Mouse (Mus musculus): ENCODE results near the gene Agbl4. TPM values are rescaled to one million over a fixed set of nuclear protein-coding genes. Genes with fewer than 3 reads are reported as not detected.

The Agbl4 gene
- polyA plus RNA-seq, 1 experiment from 2014 or later = not detected

GRCm38 (mm10) chr4:111483499-111483898 lies 1086.0 kb downstream of the Agbl4 start:
- 85% methylated on average over 5 of the region's 5 CpGs for WGBS (ENCODE audit: missing documents)

GRCm38 (mm10) chr4:111485189-111485588 lies 1087.7 kb downstream of the Agbl4 start:
- WGBS (ENCODE audit: missing documents) = 74% methylated on average over 5 of the region's 5 CpGs
- H3K4me3 ChIP-seq (ENCODE audit: inconsistent target) = no peak overlapping the region
- H3K36me3 ChIP-seq (ENCODE audit: inconsistent target) = no peaks in the 10 kb centered on the region
- no peaks in the 10 kb centered on the region for H3K79me2 ChIP-seq (ENCODE audit: inconsistent target)
- no peak overlapping the region for H3K27ac ChIP-seq

More at GRCm38 (mm10) chr4:111483499-111483898, 1086.0 kb downstream of the Agbl4 start:
- no peak overlapping the region for H3K4me3 ChIP-seq (ENCODE audit: inconsistent target)
- H3K27ac ChIP-seq = no peak overlapping the region
- no peaks in the 10 kb centered on the region for H3K36me3 ChIP-seq (ENCODE audit: inconsistent target)
- no peaks in the 10 kb centered on the region for H3K79me2 ChIP-seq (ENCODE audit: inconsistent target)

- Histone ChIP-seq H3K79me2 (ENCODE audit: inconsistent target) (no peaks in the 10 kb centered on the region), H3K36me3 (ENCODE audit: inconsistent target) (no peaks in the 10 kb centered on the region), H3K4me3 (ENCODE audit: inconsistent target) (no peak overlapping the region), H3K27ac (no peak overlapping the region)
- 85% methylated on average over 5 of the region's 5 CpGs for WGBS (ENCODE audit: missing documents)
Observed at GRCm38 (mm10) chr4:111486187-111486586, 1088.7 kb downstream of the Agbl4 start.

GRCm38 (mm10) chr4:111487233-111487843 lies 1089.9 kb downstream of the Agbl4 start:
- Histone ChIP-seq H3K79me2 (ENCODE audit: inconsistent target) (no peaks in the 10 kb centered on the region), H3K4me3 (ENCODE audit: inconsistent target) (no peak overlapping the region), H3K27ac (no peak overlapping the region), H3K36me3 (ENCODE audit: inconsistent target) (no peaks in the 10 kb centered on the region)
- WGBS (ENCODE audit: missing documents) = no CpG with 5 or more reads among the region's 4 CpGs

GRCm38 (mm10) chr4:111493750-111494404 lies 1096.4 kb downstream of the Agbl4 start:
- Histone ChIP-seq H3K79me2 (ENCODE audit: inconsistent target) (no peaks in the 10 kb centered on the region), H3K4me3 (ENCODE audit: inconsistent target) (no peak overlapping the region), H3K27ac (no peak overlapping the region), H3K36me3 (ENCODE audit: inconsistent target) (no peaks in the 10 kb centered on the region)
- WGBS (ENCODE audit: missing documents) = 67% methylated on average over 5 of the region's 5 CpGs

- no peaks in the 10 kb centered on the region for H3K36me3 ChIP-seq (ENCODE audit: inconsistent target)
Observed at GRCm38 (mm10) chr4:111495949-111496348, 1098.5 kb downstream of the Agbl4 start.

GRCm38 (mm10) chr4:111498751-111499150 lies 1101.3 kb downstream of the Agbl4 start:
- Histone ChIP-seq H3K4me3 (ENCODE audit: inconsistent target) (no peak overlapping the region), H3K36me3 (ENCODE audit: inconsistent target) (no peaks in the 10 kb centered on the region), H3K79me2 (ENCODE audit: inconsistent target) (no peaks in the 10 kb centered on the region), H3K27ac (no peak overlapping the region)
- WGBS (ENCODE audit: missing documents) = 68% methylated on average over 3 of the region's 3 CpGs

More at GRCm38 (mm10) chr4:111495949-111496348, 1098.5 kb downstream of the Agbl4 start:
- Histone ChIP-seq H3K79me2 (ENCODE audit: inconsistent target) (no peaks in the 10 kb centered on the region), H3K27ac (no peak overlapping the region), H3K4me3 (ENCODE audit: inconsistent target) (no peak overlapping the region)
- 6% methylated on average over 2 of the region's 2 CpGs for whole genome bisulfite sequencing (ENCODE audit: missing documents)

DNA sequence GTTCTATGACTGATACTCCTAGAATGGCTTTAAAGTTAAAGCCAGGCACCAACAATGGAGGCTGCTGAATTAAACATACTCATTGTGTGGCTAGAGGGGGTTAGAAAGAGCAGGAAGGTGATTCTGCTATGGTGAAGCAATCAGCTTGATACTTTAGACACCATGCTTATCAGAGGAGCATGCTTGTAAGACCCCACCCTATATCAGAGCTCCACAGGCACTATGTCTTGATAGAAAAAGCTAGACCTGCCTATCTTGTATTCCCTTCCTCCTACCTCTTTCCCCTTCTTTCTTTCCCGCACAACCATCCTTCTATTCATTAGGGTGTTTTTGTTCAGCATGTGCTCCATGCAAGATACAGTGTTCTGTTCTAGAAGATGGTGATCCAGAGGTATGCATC lies 1104.0 kb downstream of the Agbl4 start:
- Histone ChIP-seq H3K36me3 (ENCODE audit: inconsistent target) (no peaks in the 10 kb centered on the region), H3K79me2 (ENCODE audit: inconsistent target) (no peaks in the 10 kb centered on the region), H3K4me3 (ENCODE audit: inconsistent target) (no peak overlapping the region), H3K27ac (no peak overlapping the region)
- WGBS (ENCODE audit: missing documents) = 83% methylated on average over 1 of the region's 1 CpGs

DNA sequence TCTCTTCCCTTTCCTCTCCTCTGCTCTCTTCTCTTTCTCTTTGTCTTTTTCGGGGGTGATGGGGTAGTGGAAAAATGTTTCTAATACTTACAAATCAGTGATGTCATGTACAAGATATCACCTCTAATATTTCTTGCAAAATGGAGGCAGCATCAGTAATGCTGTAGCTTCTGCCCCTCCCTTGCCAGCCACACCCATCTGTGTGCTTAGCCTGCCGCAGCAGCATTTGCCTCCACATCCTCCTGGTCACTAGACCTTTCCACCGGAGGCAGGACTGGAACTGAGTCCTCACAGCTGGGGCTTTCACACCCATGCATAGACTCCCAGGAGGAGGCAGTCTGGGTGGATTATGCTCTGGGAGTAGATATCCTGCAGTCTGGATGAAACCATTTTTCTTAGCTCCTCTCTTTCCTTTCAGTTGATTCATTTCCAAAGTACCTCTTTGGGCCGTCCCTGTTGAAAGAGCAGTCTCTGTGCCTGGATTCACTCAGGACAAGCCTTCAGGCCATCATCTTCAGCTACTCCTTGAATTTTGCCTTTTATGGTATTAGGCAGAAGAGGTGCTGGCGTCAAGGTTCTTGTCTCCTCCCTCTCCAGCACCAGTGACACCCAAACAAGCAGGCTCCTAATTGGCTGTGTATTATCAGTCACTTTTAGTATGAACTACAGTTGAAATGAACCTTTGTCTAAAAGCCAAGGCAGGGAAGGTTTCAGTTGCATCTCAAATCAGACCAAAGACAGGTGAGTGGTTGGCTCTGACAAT lies 1105.7 kb downstream of the Agbl4 start:
- WGBS (ENCODE audit: missing documents) = 81% methylated on average over 5 of the region's 5 CpGs
- no peak overlapping the region for H3K4me3 ChIP-seq (ENCODE audit: inconsistent target)
- H3K36me3 ChIP-seq (ENCODE audit: inconsistent target) = no peaks in the 10 kb centered on the region
- no peak overlapping the region for H3K27ac ChIP-seq
- no peaks in the 10 kb centered on the region for H3K79me2 ChIP-seq (ENCODE audit: inconsistent target)

DNA sequence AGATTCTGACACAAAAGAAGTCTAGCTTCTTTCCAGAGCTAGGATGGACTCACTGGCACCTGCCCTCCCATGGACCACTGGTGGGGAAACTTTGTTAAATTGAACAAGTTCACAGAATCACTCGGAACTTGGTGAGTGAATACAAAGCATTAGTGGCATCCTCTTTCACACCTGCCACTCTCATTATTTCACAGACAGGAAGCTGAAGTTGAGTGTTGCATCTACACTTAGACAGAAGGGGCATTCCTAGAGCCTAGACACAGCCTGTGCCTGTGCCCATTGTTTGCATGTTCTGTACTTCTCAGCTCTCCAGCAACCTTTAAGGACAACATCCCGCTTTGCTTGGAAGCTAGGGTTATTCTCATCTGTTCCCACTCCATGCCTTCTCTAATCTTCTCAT lies 1107.5 kb downstream of the Agbl4 start:
- H3K27ac ChIP-seq = no peak overlapping the region
- 100% methylated on average over 2 of the region's 2 CpGs for WGBS (ENCODE audit: missing documents)

DNA sequence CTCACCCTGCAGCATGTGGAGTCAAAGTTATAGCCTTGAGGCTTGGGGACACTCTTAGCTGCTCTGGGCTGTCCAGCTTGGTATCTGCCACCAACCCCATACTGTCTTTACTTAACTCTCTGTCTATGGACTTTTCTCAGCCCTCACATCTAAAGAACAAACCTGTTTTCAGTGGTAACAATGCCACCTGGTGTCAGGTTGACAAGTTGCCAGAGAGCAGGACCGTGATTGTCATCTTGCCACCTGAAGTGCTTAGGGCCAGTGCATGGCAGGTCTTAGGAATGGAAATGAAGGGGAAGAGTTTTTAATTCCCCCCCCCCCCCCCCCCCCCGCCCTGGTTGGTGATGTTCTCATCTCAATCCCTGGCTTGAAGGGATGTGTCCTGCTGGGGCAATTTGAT lies 1112.7 kb downstream of the Agbl4 start:
- Histone ChIP-seq H3K36me3 (ENCODE audit: inconsistent target) (no peaks in the 10 kb centered on the region), H3K79me2 (ENCODE audit: inconsistent target) (no peaks in the 10 kb centered on the region), H3K27ac (no peak overlapping the region), H3K4me3 (ENCODE audit: inconsistent target) (no peak overlapping the region)
- 60% methylated on average over 1 of the region's 2 CpGs for WGBS (ENCODE audit: missing documents)

More for the DNA sequence above, 1107.5 kb downstream of the Agbl4 start:
- H3K79me2 ChIP-seq (ENCODE audit: inconsistent target) = no peaks in the 10 kb centered on the region
- no peaks in the 10 kb centered on the region for H3K36me3 ChIP-seq (ENCODE audit: inconsistent target)
- H3K4me3 ChIP-seq (ENCODE audit: inconsistent target) = no peak overlapping the region

GRCm38 (mm10) chr4:111513921-111514320 lies 1116.5 kb downstream of the Agbl4 start:
- H3K4me3 ChIP-seq (ENCODE audit: inconsistent target) = no peak overlapping the region
- H3K36me3 ChIP-seq (ENCODE audit: inconsistent target) = no peaks in the 10 kb centered on the region
- WGBS (ENCODE audit: missing documents) = 77% methylated on average over 3 of the region's 3 CpGs
- no peak overlapping the region for H3K27ac ChIP-seq
- H3K79me2 ChIP-seq (ENCODE audit: inconsistent target) = no peaks in the 10 kb centered on the region

DNA sequence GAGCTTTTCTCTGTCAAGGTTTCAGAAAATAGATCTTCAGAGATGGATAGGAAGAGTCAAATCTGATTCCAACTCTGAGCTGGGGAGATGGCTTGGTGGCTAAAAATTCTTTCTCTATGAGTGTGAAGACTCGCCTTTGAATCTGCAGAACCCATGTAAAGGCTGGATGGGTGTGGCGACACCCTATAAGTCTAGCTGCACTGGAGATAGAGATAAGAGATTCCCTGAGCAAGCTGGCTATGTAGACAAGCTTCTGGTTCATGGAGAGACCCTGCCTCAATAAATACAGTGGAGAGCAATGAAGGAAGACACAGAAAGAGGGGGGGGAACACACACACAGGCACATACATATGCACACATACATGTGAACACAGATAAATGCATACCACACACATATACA lies 1118.7 kb downstream of the Agbl4 start:
- no peaks in the 10 kb centered on the region for H3K36me3 ChIP-seq (ENCODE audit: inconsistent target)
- H3K27ac ChIP-seq = no peak overlapping the region
- H3K79me2 ChIP-seq (ENCODE audit: inconsistent target) = no peaks in the 10 kb centered on the region
- WGBS (ENCODE audit: missing documents) = 85% methylated on average over 2 of the region's 2 CpGs
- H3K4me3 ChIP-seq (ENCODE audit: inconsistent target) = no peak overlapping the region

DNA sequence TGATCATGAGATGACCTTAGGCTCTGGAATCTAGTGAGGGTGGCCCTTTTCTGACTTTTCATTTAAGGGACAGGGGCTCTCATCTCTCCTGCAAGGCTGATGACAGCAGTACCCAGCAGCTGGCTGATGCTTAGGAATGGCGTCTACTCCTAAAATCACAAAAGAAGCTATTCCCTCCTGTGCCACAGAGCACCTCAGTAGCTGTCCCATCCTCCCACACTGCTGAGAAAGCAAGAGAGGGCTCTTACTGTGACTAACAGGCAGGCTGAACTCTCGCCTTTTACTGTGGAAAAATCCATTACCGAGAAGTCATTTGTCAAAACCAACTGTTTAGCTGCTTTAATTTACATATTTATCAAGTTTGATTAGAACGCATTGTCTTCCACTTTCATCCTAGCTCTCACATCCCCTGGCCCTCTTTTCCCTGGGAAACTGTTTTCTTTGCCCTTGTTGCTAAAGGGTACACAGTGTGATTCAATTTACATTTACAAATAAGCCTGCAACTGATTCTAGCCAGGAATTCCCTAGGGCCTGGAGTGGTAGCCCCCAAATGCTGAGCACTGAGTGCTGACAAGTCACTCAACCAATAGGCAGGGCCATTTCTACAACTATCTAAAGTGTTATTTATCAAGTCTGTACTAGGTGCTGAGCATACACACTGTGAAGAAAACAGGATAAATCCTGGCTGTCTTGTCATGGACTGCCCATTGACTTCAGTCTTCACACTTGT lies 1119.8 kb downstream of the Agbl4 start:
- Histone ChIP-seq H3K4me3 (ENCODE audit: inconsistent target) (no peak overlapping the region), H3K79me2 (ENCODE audit: inconsistent target) (no peaks in the 10 kb centered on the region), H3K27ac (no peak overlapping the region), H3K36me3 (ENCODE audit: inconsistent target) (no peaks in the 10 kb centered on the region)
- 78% methylated on average over 4 of the region's 4 CpGs for WGBS (ENCODE audit: missing documents)

All from macrophage (primary cell).